In the genomic region with DNA sequence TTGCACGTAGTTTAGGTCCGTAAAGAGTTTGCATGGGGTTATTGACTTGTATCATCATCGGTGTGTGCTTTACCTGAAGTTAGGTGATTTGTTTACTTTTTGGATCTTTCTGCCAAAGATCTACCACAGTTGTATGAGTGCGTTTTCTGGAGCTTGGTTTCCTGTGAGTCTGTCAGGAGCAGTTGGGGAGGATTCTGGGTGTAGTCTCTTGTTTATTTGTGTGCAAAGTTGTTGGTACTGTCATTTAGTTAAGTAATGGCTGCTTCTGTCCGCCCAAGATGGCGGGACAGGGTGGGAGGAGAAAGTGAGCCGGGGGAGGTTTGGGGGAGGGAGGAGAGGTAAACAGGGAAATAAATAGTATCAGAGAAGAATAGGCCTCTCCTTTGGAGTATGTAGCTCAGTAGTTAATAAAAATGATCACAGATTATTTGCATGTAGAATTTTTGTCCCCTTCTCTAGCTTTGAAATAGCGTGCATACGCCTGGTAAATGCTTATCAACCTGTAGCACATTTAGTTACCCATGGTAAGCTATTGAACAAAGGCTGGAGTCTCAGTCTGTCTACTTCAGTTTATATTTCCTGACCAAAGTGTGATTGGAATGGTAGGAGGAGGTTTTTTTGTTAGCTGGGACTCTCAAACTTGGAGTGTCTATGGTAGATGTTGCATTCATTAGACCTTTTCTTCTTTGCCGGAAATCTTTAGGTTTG, we compare ENCODE assay signal across 9 mouse cellular contexts. TPM values are rescaled to one million over a fixed set of nuclear protein-coding genes. Genes with fewer than 3 reads are reported as not detected.
DNase-seq lines count a peak whose midpoint lies in the region; ATAC-seq and TF ChIP-seq lines count a peak whose summit lies in the region.
"Had no signal": no experiment of that assay in that cellular context is flagged by ENCODE, and none has a peak within 500 bp of the region (broad histone marks: within the 10 kb centered on the region; RNA-seq: fewer than 3 reads in every experiment).

No protein-coding gene starts in this region.

- H3K9ac ChIP-seq in MEL (ENCODE audit: control insufficient read depth, low read depth, low read length, poor library complexity, severe bottlenecking) = peak overlapping the region; percentile 99
- H3K9ac ChIP-seq in heart, embryonic 15.5 days = peak overlapping the region; percentile 93

- TF ChIP-seq EP300 in MEL (IDR thresholded peaks at IDR 0.05; ENCODE audit: low read depth in 1 of 2, low read length in 2 of 2) = peak; percentile 51 to 55; a peak in 3 of 4 replicates

- H3K79me2 ChIP-seq in MEL (ENCODE audit: control insufficient read depth, insufficient read depth, low read length, poor library complexity) = peaks cover 42% of the 10 kb centered on the region

- peak overlapping the region; percentile 58 for H3K4me2 ChIP-seq in heart, embryonic 15.5 days

- peak overlapping the region; percentile 97 for H3K27ac ChIP-seq in MEL (ENCODE audit: control insufficient read depth, low read depth, low read length)
- peak overlapping the region; percentile 98 for H3K27ac ChIP-seq in heart, embryonic 15.5 days

- H3K27me3 ChIP-seq in MEL (ENCODE audit: control insufficient read depth in 1 of 2, insufficient read depth in 2 of 2, low read length in 2 of 2) = no peaks in the 10 kb centered on the region
- no peaks in the 10 kb centered on the region for H3K27me3 ChIP-seq in heart, embryonic 15.5 days

- H3K4me3 ChIP-seq in MEL (ENCODE audit: control insufficient read depth in 1 of 2, insufficient read depth in 1 of 2, low read depth in 2 of 2, low read length in 2 of 2) = peak overlapping the region; percentile 96 to 99
- peak overlapping the region; percentile 90 for H3K4me3 ChIP-seq in heart, embryonic 15.5 days

- peak; percentile 34 to 69 for DNase-seq in B cell, adult 2 months
- peak; percentile 85 for DNase-seq in MEL (ENCODE audit: low read depth, low spot score)
- DNase-seq in embryo, embryonic 10.5 days (ENCODE audit: low spot score) = peak; percentile 69
- DNase-seq in kidney, postnatal 10 days = peak; percentile 43
- DNase-seq in lung, postnatal 36 days = peak; percentile 60
- DNase-seq in spleen, adult 12 weeks (ENCODE audit: low spot score) = peak; percentile 54
- no peak for DNase-seq in gastrocnemius, adult 8-10 months (ENCODE audit: low spot score in 2 of 2)

- TF ChIP-seq RAD21 in MEL (IDR thresholded peaks at IDR 0.05; ENCODE audit: low read depth, low read length) = no peak

- no peaks in the 10 kb centered on the region for H3K9me3 ChIP-seq in MEL (replicated peaks; ENCODE audit: insufficient read depth, low read length)
- no peaks in the 10 kb centered on the region for H3K9me3 ChIP-seq in heart, embryonic 15.5 days (replicated peaks)

- no peak for TF ChIP-seq CTCF in MEL (IDR thresholded peaks at IDR 0.05 in 2 of 3, conservative IDR thresholded peaks at IDR 0.05 in 1 of 3; ENCODE audit: control insufficient read depth in 1 of 3, insufficient read depth in 1 of 3, low read depth in 2 of 3, low read length in 3 of 3, poor library complexity in 1 of 3, severe bottlenecking in 1 of 3)

- no peak for TF ChIP-seq POLR2A in MEL (IDR thresholded peaks at IDR 0.05; ENCODE audit: control insufficient read depth in 1 of 2, insufficient read depth in 1 of 2, low read depth in 1 of 2, low read length in 2 of 2, poor library complexity in 1 of 2)

- ATAC-seq in heart, embryonic 15.5 days (replicated peaks; ENCODE audit: insufficient number of reproducible peaks, insufficient read depth, low FRiP score, low read depth) = no peak

- WGBS in heart, embryonic 15.5 days = 4% methylated on average over 10 of the region's 10 CpGs

- peaks cover 6 to 13% of the 10 kb centered on the region in 2 experiments; a peak in 3 of 4 replicates for H3K36me3 ChIP-seq in MEL (ENCODE audit: control insufficient read depth in 1 of 2, insufficient read depth in 2 of 2, low read length in 2 of 2)
- H3K36me3 ChIP-seq in heart, embryonic 15.5 days = no peaks in the 10 kb centered on the region

- peaks cover 8 to 10% of the 10 kb centered on the region in 2 experiments; a peak in 3 of 4 replicates for H3K4me1 ChIP-seq in MEL (ENCODE audit: control insufficient read depth in 1 of 2, insufficient read depth in 2 of 2, low read length in 2 of 2)
- H3K4me1 ChIP-seq in heart, embryonic 15.5 days (replicated peaks) = no peaks in the 10 kb centered on the region

TF ChIP-seq in MEL, 35 proteins besides CTCF, POLR2A, EP300 and RAD21:
- TF ChIP-seq UBTF (IDR thresholded peaks at IDR 0.05; ENCODE audit: borderline replicate concordance, insufficient read depth, low read depth, low read length) = no peak
- peak; percentile 83 for TF ChIP-seq SIN3A (IDR thresholded peaks at IDR 0.05; ENCODE audit: low read length)
- TF ChIP-seq MXI1 (IDR thresholded peaks at IDR 0.05; ENCODE audit: low read depth, low read length) = peak; percentile 51
- 0 out of 2 replicates have a peak, but pooled peaks have one; percentile 30 for TF ChIP-seq MYC (IDR thresholded peaks at IDR 0.05; ENCODE audit: low read depth, low read length)
- no peak for TF ChIP-seq SMC3 (IDR thresholded peaks at IDR 0.05; ENCODE audit: low read depth, low read length)
- no peak for TF ChIP-seq ZKSCAN1 (IDR thresholded peaks at IDR 0.05; ENCODE audit: low read depth, low read length)
- TF ChIP-seq GATA1 (IDR thresholded peaks at IDR 0.05; ENCODE audit: low read depth, low read length) = peak; percentile 39; the same call in 1 of the 2 replicates
- TF ChIP-seq MEF2A (IDR thresholded peaks at IDR 0.05; ENCODE audit: extremely low read depth, insufficient replicate concordance, low read depth, low read length, poor library complexity, severe bottlenecking) = no peak
- no peak for TF ChIP-seq RCOR1 (IDR thresholded peaks at IDR 0.05; ENCODE audit: low read depth, low read length)
- TF ChIP-seq ETS1 (IDR thresholded peaks at IDR 0.05; ENCODE audit: low read depth, low read length) = peak; percentile 5; the same call in 1 of the 2 replicates
- TF ChIP-seq USF1 (IDR thresholded peaks at IDR 0.05; ENCODE audit: low read depth, low read length) = no peak
- no peak for TF ChIP-seq BHLHE40 (IDR thresholded peaks at IDR 0.05; ENCODE audit: borderline replicate concordance, low read depth, low read length)
- TF ChIP-seq CHD1 (IDR thresholded peaks at IDR 0.05; ENCODE audit: low read depth, low read length) = peak; percentile 24; the same call in 1 of the 2 replicates
- TF ChIP-seq MAX (IDR thresholded peaks at IDR 0.05; ENCODE audit: low read length) = 0 out of 2 replicates have a peak, but pooled peaks have one; percentile 22
- no peak for TF ChIP-seq NRF1 (IDR thresholded peaks at IDR 0.05; ENCODE audit: insufficient read depth, low read depth, low read length, poor library complexity, severe bottlenecking)
- TF ChIP-seq JUND (IDR thresholded peaks at IDR 0.05; ENCODE audit: low read depth, low read length) = no peak
- TF ChIP-seq MAFK (IDR thresholded peaks at IDR 0.05; ENCODE audit: borderline replicate concordance, low read depth, low read length) = no peak
- no peak for TF ChIP-seq TBP (IDR thresholded peaks at IDR 0.05; ENCODE audit: low read depth, low read length)
- no peak; the same call in 1 of the 2 replicates for TF ChIP-seq HCFC1 (IDR thresholded peaks at IDR 0.05; ENCODE audit: low read depth, low read length)
- TF ChIP-seq TCF12 (IDR thresholded peaks at IDR 0.05; ENCODE audit: low read depth, low read length) = no peak
- TF ChIP-seq ZMIZ1 (IDR thresholded peaks at IDR 0.05; ENCODE audit: low read depth, low read length) = no peak
- no peak for TF ChIP-seq GABPA (IDR thresholded peaks at IDR 0.05; ENCODE audit: low read depth, low read length)
- no peak for TF ChIP-seq ZC3H11A (IDR thresholded peaks at IDR 0.05; ENCODE audit: low read depth, low read length)
- no peak for TF ChIP-seq ZNF384 (IDR thresholded peaks at IDR 0.05; ENCODE audit: low read depth, low read length)
- TF ChIP-seq ELF1 (IDR thresholded peaks at IDR 0.05; ENCODE audit: low read depth, low read length) = no peak
- no peak for TF ChIP-seq CHD2 (IDR thresholded peaks at IDR 0.05; ENCODE audit: low read length)
- no peak; the same call in 1 of the 2 replicates for TF ChIP-seq NELFE (IDR thresholded peaks at IDR 0.05; ENCODE audit: low read depth, low read length)
- peak; percentile 75 for TF ChIP-seq TAL1 (IDR thresholded peaks at IDR 0.05; ENCODE audit: low read length)
- no peak for TF ChIP-seq POLR2AphosphoS5 (IDR thresholded peaks at IDR 0.05; ENCODE audit: borderline replicate concordance, low read depth, low read length)
- TF ChIP-seq POLR2AphosphoS2 (IDR thresholded peaks at IDR 0.05; ENCODE audit: low read length) = no peak
- no peak for TF ChIP-seq E2F4 (IDR thresholded peaks at IDR 0.05; ENCODE audit: borderline replicate concordance, low read depth, low read length)
- TF ChIP-seq USF2 (IDR thresholded peaks at IDR 0.05; ENCODE audit: borderline replicate concordance in 1 of 2, insufficient read depth in 1 of 2, low read depth in 1 of 2, low read length in 2 of 2) = no peak
- no peak for TF ChIP-seq KAT2A (conservative IDR thresholded peaks at IDR 0.05; ENCODE audit: low read depth, low read length)
- TF ChIP-seq MAZ (IDR thresholded peaks at IDR 0.05; ENCODE audit: low read depth, low read length) = no peak
- no peak for TF ChIP-seq MYB (IDR thresholded peaks at IDR 0.05; ENCODE audit: low read depth, low read length)

RNA-seq across cellular contexts. Expression of a gene that starts 1.7 kb away (rescaled TPM):
- 19.6 and 22.9 TPM in 2 replicates for total RNA-seq in MEL (2012; rRNA removed)
- 10 to 100 TPM in 1 of 2 experiments, not detected in 1; 20.1 TPM for polyA plus RNA-seq in MEL (2012; ENCODE audit: insufficient read depth in 1 of 2, insufficient read length in 2 of 2, low read depth in 1 of 2, low replicate concordance in 2 of 2, missing spikeins in 1 of 2)
- 13.0 and 18.7 TPM in 2 replicates for polyA plus RNA-seq in heart, embryonic 15.5 days (2015; fragmentation: Nextera tagmentation; extraction: Ambion mirVana)
- 10 to 100 TPM; 15.5 to 34.9 (median 23.5) TPM for total RNA-seq in gastrocnemius, adult 8-10 months (2022)

RNA-seq across cellular contexts. Expression of a gene that starts 18.4 kb away (rescaled TPM):
- not detected in 2 replicates for total RNA-seq in MEL (2012; rRNA removed)
- polyA plus RNA-seq in MEL (2012; ENCODE audit: insufficient read depth in 1 of 2, insufficient read length in 2 of 2, low read depth in 1 of 2, low replicate concordance in 2 of 2, missing spikeins in 1 of 2) = not detected
- polyA plus RNA-seq in heart, embryonic 15.5 days (2015; fragmentation: Nextera tagmentation; extraction: Ambion mirVana) = not detected in 2 replicates
- total RNA-seq in gastrocnemius, adult 8-10 months (2022) = not detected
- total RNA-seq: layer of hippocampus, postnatal 10 days had no signal

Comparison
In these comparisons a context has a peak if more than half of its experiments do, and no peak if none do; other contexts are left out.
1. DNase-seq: peak in B cell, adult 2 months (2 of 2), MEL (single experiment), embryo, embryonic 10.5 days (single experiment), kidney, postnatal 10 days (single experiment), lung, postnatal 36 days (single experiment) and spleen, adult 12 weeks (single experiment); none in gastrocnemius, adult 8-10 months (0 of 2).